In genomic region chrX:48314530-48315079, GRCm38 (mm10) we compare ENCODE assay signal across 8 mouse cellular contexts. TPM values are rescaled to one million over a fixed set of nuclear protein-coding genes. Genes with fewer than 3 reads are reported as not detected.
DNase-seq lines count a peak whose midpoint lies in the region; ATAC-seq and TF ChIP-seq lines count a peak whose summit lies in the region.

No protein-coding gene starts in this region.

- in situ Hi-C loops in Patski (cut with MboI; ENCODE audit: low pct_unique_long_range_greater_than_20kb): no loop called here

- no peaks in the 10 kb centered on the region for H3K4me1 ChIP-seq in hindbrain, embryonic 14.5 days (replicated peaks; ENCODE audit: control insufficient read depth, insufficient read depth, low read length)

- peak overlapping the region; percentile 40 for H3K4me3 ChIP-seq in hindbrain, embryonic 14.5 days (replicated peaks; ENCODE audit: low read length)

- peak overlapping the region; percentile 58 for H3K4me2 ChIP-seq in hindbrain, embryonic 14.5 days (replicated peaks)

- CTCF ChIA-PET in Patski (lab: Charles Lee): interaction anchor here (1.0 to 1.3 kb wide), 2 partner anchors 9 to 22 kb away, joined by 4 to 5 read pairs; no protein-coding TSS in a partner anchor

- H3K27ac ChIP-seq in hindbrain, embryonic 14.5 days: no peak overlapping the region

- H3K27me3 ChIP-seq in Patski: peaks cover 18% of the 10 kb centered on the region
- 0 out of 2 replicates have a peak, but pooled peaks cover 6% of the 10 kb centered on the region for H3K27me3 ChIP-seq in hindbrain, embryonic 14.5 days (ENCODE audit: control insufficient read depth, insufficient read depth, low read length)

- H3K9ac ChIP-seq in hindbrain, embryonic 14.5 days: peak overlapping the region; percentile 53

- DNase-seq in Patski (ENCODE audit: low read depth, low spot score): no peak
- DNase-seq in cerebellum, postnatal 14 days: peak; percentile 77 to 78
- peak; percentile 6 to 29 for DNase-seq in frontal cortex, postnatal 25 days (ENCODE audit: low spot score in 2 of 2)
- DNase-seq in hindbrain, embryonic 14.5 days (ENCODE audit: low spot score): peak; percentile 31
- peak; percentile 49 to 53 for DNase-seq in layer of hippocampus, postnatal 36 days
- peak; percentile 91 for DNase-seq in lung, postnatal 25 days (ENCODE audit: low spot score)
- peak; percentile 11 for DNase-seq in retina, adult 2 months (ENCODE audit: low read depth, low spot score)
- peak; percentile 89 for DNase-seq in thymus, postnatal 25 days

- TF ChIP-seq CTCF in Patski (IDR thresholded peaks at IDR 0.05): no peak

- ATAC-seq in Patski: peak; percentile 15
- ATAC-seq in hindbrain, embryonic 14.5 days (ENCODE audit: low FRiP score): peak; percentile 70; the same call in 1 of the 2 replicates

- H3K9me3 ChIP-seq in hindbrain, embryonic 14.5 days (ENCODE audit: control insufficient read depth, low read length): no peaks in the 10 kb centered on the region

- no peaks in the 10 kb centered on the region for H3K36me3 ChIP-seq in hindbrain, embryonic 14.5 days (replicated peaks; ENCODE audit: control insufficient read depth, insufficient read depth)

- WGBS in hindbrain, embryonic 14.5 days: 16% methylated on average over 31 of the region's 33 CpGs

- POLR2A ChIA-PET in Patski (lab: Charles Lee): no interaction called here

RNA-seq across cellular contexts. Expression of gene Bcorl1, which starts 26.6 kb away (rescaled TPM):
- 11.1 TPM for polyA plus RNA-seq in Patski (2021)
- 6.9 and 8.1 TPM in 2 replicates for polyA plus RNA-seq in hindbrain, embryonic 14.5 days (2014; fragmentation: Nextera tagmentation; extraction: Ambion mirVana)
- total RNA-seq in layer of hippocampus, postnatal 36 days (2021): 10 to 100 TPM; 16.4 to 18.3 TPM

RNA-seq across cellular contexts. Expression of gene Utp14a, which starts 57.9 kb away (rescaled TPM):
- 18.3 TPM for polyA plus RNA-seq in Patski (2021)
- polyA plus RNA-seq in hindbrain, embryonic 14.5 days (2014; fragmentation: Nextera tagmentation; extraction: Ambion mirVana): 15.1 and 16.0 TPM in 2 replicates
- total RNA-seq in layer of hippocampus, postnatal 36 days (2021): 10 to 100 TPM; 17.7 to 18.2 TPM
